Mouse (Mus musculus): ENCODE results near the gene Agbl1. TPM values are rescaled to one million over a fixed set of nuclear protein-coding genes. Genes with fewer than 3 reads are reported as not detected.

Agbl1 gene
- polyA plus RNA-seq (2014; fragmentation: Nextera tagmentation; extraction: Ambion mirVana): 0.09 TPM in 1 of 2 replicates, not detected in the other

GRCm38 (mm10) chr7:76229311-76229937 lies at the start of gene Agbl1:
TSS of gene Agbl1 (plus strand) at chr7:76229887.
- ATAC-seq (ENCODE audit: insufficient number of reproducible peaks, insufficient read depth, low FRiP score, low read depth): no peak
- Histone ChIP-seq H3K27ac (replicated peaks in 1 of 2; ENCODE audit: control insufficient read depth in 1 of 2, insufficient read depth in 1 of 2, low read depth in 2 of 2, low read length in 2 of 2) (no peak within 1 kb of the TSS), H3K4me1 (ENCODE audit: control insufficient read depth in 2 of 2, insufficient read depth in 2 of 2, low read length in 2 of 2) (no peaks in the 10 kb centered on the region), H3K36me3 (ENCODE audit: control insufficient read depth, insufficient read depth, low read length) (no peaks in the 10 kb centered on the region), H3K4me2 (ENCODE audit: low read length) (no peak within 1 kb of the TSS), H3K4me3 (ENCODE audit: control insufficient read depth in 1 of 2, insufficient read depth in 1 of 2, low read depth in 1 of 2, low read length in 2 of 2) (no peak within 1 kb of the TSS), H3K9me3 (ENCODE audit: control insufficient read depth, low read length) (no peaks in the 10 kb centered on the region), H3K9ac (ENCODE audit: low read length) (no peak within 1 kb of the TSS), H3K27me3 (ENCODE audit: control insufficient read depth, insufficient read depth, low read length) (no peaks in the 10 kb centered on the region)
- WGBS: 53% methylated on average over 7 of the region's 7 CpGs

GRCm38 (mm10) chr7:76185005-76185658 lies 44.6 kb upstream of the Agbl1 start:
- Histone ChIP-seq H3K9me3 (ENCODE audit: control insufficient read depth, low read length) (no peaks in the 10 kb centered on the region), H3K27me3 (ENCODE audit: control insufficient read depth, insufficient read depth, low read length) (no peaks in the 10 kb centered on the region), H3K36me3 (ENCODE audit: control insufficient read depth, insufficient read depth, low read length) (no peaks in the 10 kb centered on the region), H3K4me1 (ENCODE audit: control insufficient read depth in 2 of 2, insufficient read depth in 2 of 2, low read length in 2 of 2) (no peaks in the 10 kb centered on the region), H3K9ac (ENCODE audit: low read length) (no peak overlapping the region), H3K4me3 (ENCODE audit: control insufficient read depth in 1 of 2, insufficient read depth in 1 of 2, low read depth in 1 of 2, low read length in 2 of 2) (no peak overlapping the region), H3K4me2 (ENCODE audit: low read length) (no peak overlapping the region), H3K27ac (replicated peaks in 1 of 2; ENCODE audit: control insufficient read depth in 1 of 2, insufficient read depth in 1 of 2, low read depth in 2 of 2, low read length in 2 of 2) (no peak overlapping the region)
- no peak for ATAC-seq (ENCODE audit: insufficient number of reproducible peaks, insufficient read depth, low FRiP score, low read depth)
- WGBS: 55% methylated on average over 7 of the region's 7 CpGs

GRCm38 (mm10) chr7:76185681-76186121 lies 44.0 kb upstream of the Agbl1 start:
- H3K27ac ChIP-seq (replicated peaks in 1 of 2; ENCODE audit: control insufficient read depth in 1 of 2, insufficient read depth in 1 of 2, low read depth in 2 of 2, low read length in 2 of 2): no peak overlapping the region
- no peaks in the 10 kb centered on the region for H3K27me3 ChIP-seq (ENCODE audit: control insufficient read depth, insufficient read depth, low read length)
- no peaks in the 10 kb centered on the region for H3K36me3 ChIP-seq (ENCODE audit: control insufficient read depth, insufficient read depth, low read length)
- no peaks in the 10 kb centered on the region for H3K9me3 ChIP-seq (ENCODE audit: control insufficient read depth, low read length)
- no peak overlapping the region for H3K9ac ChIP-seq (ENCODE audit: low read length)
- H3K4me1 ChIP-seq (ENCODE audit: control insufficient read depth in 2 of 2, insufficient read depth in 2 of 2, low read length in 2 of 2): no peaks in the 10 kb centered on the region
- no peak overlapping the region for H3K4me3 ChIP-seq (ENCODE audit: control insufficient read depth in 1 of 2, insufficient read depth in 1 of 2, low read depth in 1 of 2, low read length in 2 of 2)
- no peak overlapping the region for H3K4me2 ChIP-seq (ENCODE audit: low read length)
- 54% methylated on average over 6 of the region's 6 CpGs for WGBS
- ATAC-seq (ENCODE audit: insufficient number of reproducible peaks, insufficient read depth, low FRiP score, low read depth): no peak

GRCm38 (mm10) chr7:76218546-76218945 lies 11.1 kb upstream of the Agbl1 start:
- Histone ChIP-seq H3K27me3 (ENCODE audit: control insufficient read depth, insufficient read depth, low read length) (no peaks in the 10 kb centered on the region), H3K4me1 (ENCODE audit: control insufficient read depth in 2 of 2, insufficient read depth in 2 of 2, low read length in 2 of 2) (0 out of 4 replicates have a peak, but pooled peaks cover 0 to 3% of the 10 kb centered on the region in 2 experiments), H3K4me2 (ENCODE audit: low read length) (no peak overlapping the region), H3K4me3 (ENCODE audit: control insufficient read depth in 1 of 2, insufficient read depth in 1 of 2, low read depth in 1 of 2, low read length in 2 of 2) (no peak overlapping the region), H3K27ac (replicated peaks in 1 of 2; ENCODE audit: control insufficient read depth in 1 of 2, insufficient read depth in 1 of 2, low read depth in 2 of 2, low read length in 2 of 2) (no peak overlapping the region), H3K9ac (ENCODE audit: low read length) (no peak overlapping the region), H3K9me3 (ENCODE audit: control insufficient read depth, low read length) (no peaks in the 10 kb centered on the region), H3K36me3 (ENCODE audit: control insufficient read depth, insufficient read depth, low read length) (no peaks in the 10 kb centered on the region)
- ATAC-seq (ENCODE audit: insufficient number of reproducible peaks, insufficient read depth, low FRiP score, low read depth): no peak
- 50% methylated on average over 4 of the region's 4 CpGs for WGBS

GRCm38 (mm10) chr7:76219797-76220469 lies 9.8 kb upstream of the Agbl1 start:
- Histone ChIP-seq H3K27me3 (ENCODE audit: control insufficient read depth, insufficient read depth, low read length) (no peaks in the 10 kb centered on the region), H3K4me3 (ENCODE audit: control insufficient read depth in 1 of 2, insufficient read depth in 1 of 2, low read depth in 1 of 2, low read length in 2 of 2) (no peak overlapping the region), H3K36me3 (ENCODE audit: control insufficient read depth, insufficient read depth, low read length) (no peaks in the 10 kb centered on the region), H3K9me3 (ENCODE audit: control insufficient read depth, low read length) (no peaks in the 10 kb centered on the region), H3K9ac (ENCODE audit: low read length) (no peak overlapping the region), H3K4me1 (ENCODE audit: control insufficient read depth in 2 of 2, insufficient read depth in 2 of 2, low read length in 2 of 2) (0 out of 4 replicates have a peak, but pooled peaks cover 0 to 3% of the 10 kb centered on the region in 2 experiments), H3K27ac (replicated peaks in 1 of 2; ENCODE audit: control insufficient read depth in 1 of 2, insufficient read depth in 1 of 2, low read depth in 2 of 2, low read length in 2 of 2) (no peak overlapping the region), H3K4me2 (ENCODE audit: low read length) (no peak overlapping the region)
- 86% methylated on average over 7 of the region's 7 CpGs for WGBS
- no peak for ATAC-seq (ENCODE audit: insufficient number of reproducible peaks, insufficient read depth, low FRiP score, low read depth)

GRCm38 (mm10) chr7:76222691-76223090 lies 7.0 kb upstream of the Agbl1 start:
- H3K9ac ChIP-seq (ENCODE audit: low read length): no peak overlapping the region
- no peak overlapping the region for H3K4me3 ChIP-seq (ENCODE audit: control insufficient read depth in 1 of 2, insufficient read depth in 1 of 2, low read depth in 1 of 2, low read length in 2 of 2)
- WGBS: 54% methylated on average over 2 of the region's 2 CpGs
- H3K4me2 ChIP-seq (ENCODE audit: low read length): no peak overlapping the region
- H3K4me1 ChIP-seq (ENCODE audit: control insufficient read depth in 2 of 2, insufficient read depth in 2 of 2, low read length in 2 of 2): 0 out of 4 replicates have a peak, but pooled peaks cover 0 to 3% of the 10 kb centered on the region in 2 experiments
- H3K36me3 ChIP-seq (ENCODE audit: control insufficient read depth, insufficient read depth, low read length): no peaks in the 10 kb centered on the region
- H3K27me3 ChIP-seq (ENCODE audit: control insufficient read depth, insufficient read depth, low read length): no peaks in the 10 kb centered on the region
- H3K27ac ChIP-seq (replicated peaks in 1 of 2; ENCODE audit: control insufficient read depth in 1 of 2, insufficient read depth in 1 of 2, low read depth in 2 of 2, low read length in 2 of 2): no peak overlapping the region
- ATAC-seq (ENCODE audit: insufficient number of reproducible peaks, insufficient read depth, low FRiP score, low read depth): no peak
- no peaks in the 10 kb centered on the region for H3K9me3 ChIP-seq (ENCODE audit: control insufficient read depth, low read length)

- Histone ChIP-seq H3K9me3 (ENCODE audit: control insufficient read depth, low read length) (no peaks in the 10 kb centered on the region), H3K9ac (ENCODE audit: low read length) (no peak overlapping the region), H3K27me3 (ENCODE audit: control insufficient read depth, insufficient read depth, low read length) (no peaks in the 10 kb centered on the region), H3K27ac (replicated peaks in 1 of 2; ENCODE audit: control insufficient read depth in 1 of 2, insufficient read depth in 1 of 2, low read depth in 2 of 2, low read length in 2 of 2) (no peak overlapping the region), H3K4me2 (ENCODE audit: low read length) (no peak overlapping the region), H3K36me3 (ENCODE audit: control insufficient read depth, insufficient read depth, low read length) (no peaks in the 10 kb centered on the region), H3K4me1 (ENCODE audit: control insufficient read depth in 2 of 2, insufficient read depth in 2 of 2, low read length in 2 of 2) (no peaks in the 10 kb centered on the region), H3K4me3 (ENCODE audit: control insufficient read depth in 1 of 2, insufficient read depth in 1 of 2, low read depth in 1 of 2, low read length in 2 of 2) (no peak overlapping the region)
- WGBS: 39% methylated on average over 2 of the region's 2 CpGs
- no peak for ATAC-seq (ENCODE audit: insufficient number of reproducible peaks, insufficient read depth, low FRiP score, low read depth)
These were observed 806 bp upstream of the Agbl1 start for GRCm38 (mm10) chr7:76228881-76229280.

Measured in heart, embryonic 14.5 days (tissue).